Mouse (Mus musculus) heart, embryonic 16.5 days (tissue): ENCODE data around the gene Gm8677. TPM values are rescaled to one million over a fixed set of nuclear protein-coding genes. Genes with fewer than 3 reads are reported as not detected.
"Not testable (repeated sequence)": the region's sequence is repeated elsewhere in the genome, so short reads cannot be mapped to it uniquely, and the experiment has no call there.

Source experiments
- ATAC-seq: fragments of 200-750 bp; cut with Nextera tagmentation; replicated peaks from 2 replicates; pipeline ENCODE4 v1.8.0; 2017; ENCODE audit warnings: moderate number of reproducible peaks; ENCODE audit not compliant: insufficient read depth, low FRiP score; ENCODE audit errors: extremely low read depth
- H3K27ac ChIP-seq: fragments of 300-500 bp; sonication (generic); 2 replicates; pipeline ENCODE4 v1.5.1; 2014; ENCODE audit warnings: mild to moderate bottlenecking, low read length, control low read depth, moderate library complexity
- H3K27me3 ChIP-seq: fragments of 300-500 bp; sonication (generic); 2 replicates; pipeline ENCODE4 v1.6.1; 2014; ENCODE audit warnings: low read length, mixed read lengths; ENCODE audit not compliant: control insufficient read depth, insufficient read depth
- H3K36me3 ChIP-seq: fragments of 300-500 bp; sonication (generic); 2 replicates; pipeline ENCODE4 v1.6.1; 2014; ENCODE audit not compliant: control insufficient read depth, insufficient read depth
- H3K4me1 ChIP-seq: fragments of 300-500 bp; sonication (generic); 2 replicates; pipeline ENCODE4 v1.6.1; 2014; ENCODE audit warnings: low read length, mixed read lengths; ENCODE audit not compliant: control insufficient read depth, insufficient read depth
- H3K4me2 ChIP-seq: fragments of 300-500 bp; sonication (generic); 2 replicates; pipeline ENCODE4 v1.6.1; 2014; ENCODE audit warnings: low read depth, mild to moderate bottlenecking, control low read depth, low read length
- H3K4me3 ChIP-seq: fragments of 300-500 bp; sonication (generic); 2 replicates; pipeline ENCODE4 v1.5.1; 2014; ENCODE audit warnings: mild to moderate bottlenecking, control low read depth, low read length
- H3K9ac ChIP-seq: fragments of 300-500 bp; sonication (generic); 2 replicates; pipeline ENCODE4 v1.6.1; 2014; ENCODE audit warnings: low read length, control low read depth
- H3K9me3 ChIP-seq: fragments of 300-500 bp; sonication (generic); replicated peaks from 2 replicates; pipeline ENCODE4 v1.6.1; 2016; ENCODE audit warnings: low read length; ENCODE audit not compliant: control insufficient read depth
- WGBS: fragments of 180-500 bp; shearing (Covaris S2); extraction: QIAGEN DNeasy Blood & Tissue Kit; methylation state at CpG from one replicate; pipeline ENCODE4 v1.1.7; 2014; 5-methylcytosine and 5-hydroxymethylcytosine counted together
- polyA plus RNA-seq: library from polyadenylated mRNA; unstranded; fragments of >200 nt; fragmentation: Nextera tagmentation; extraction: Ambion mirVana; gene quantifications from 2 replicates; pipeline ENCODE4 v1.2.1, GENCODE M21; 2015

Gene Gm8677
- not detected in 2 replicates for polyA plus RNA-seq

DNA sequence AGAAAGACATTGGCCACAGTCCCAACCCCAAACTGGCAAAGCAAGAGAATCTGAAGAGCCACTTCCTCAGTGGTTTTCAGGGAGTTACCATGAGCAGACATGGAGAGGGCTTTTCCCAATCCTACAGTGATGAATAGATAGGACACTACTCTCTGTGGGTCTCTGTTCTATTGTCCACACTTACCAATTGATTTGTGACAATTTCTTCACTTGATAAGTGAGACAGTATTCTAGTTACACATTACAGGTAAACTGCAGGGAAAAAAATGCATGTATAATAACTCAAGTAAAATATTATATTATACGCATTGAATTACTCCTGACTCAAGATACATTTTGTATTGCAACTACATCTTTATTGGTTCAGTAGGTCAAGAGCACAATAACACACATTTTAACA lies at the start of gene Gm8677:
Gene Gm8677, minus strand, starts transcription at position 101 of the 400 bp plus-strand sequence.
- not testable (repeated sequence) for H3K4me1 ChIP-seq, ATAC-seq, H3K27me3 ChIP-seq, H3K9ac ChIP-seq, H3K9me3 ChIP-seq, H3K4me2 ChIP-seq, H3K4me3 ChIP-seq, H3K36me3 ChIP-seq, H3K27ac ChIP-seq
- no CpG with 5 or more reads among the region's 1 CpGs for WGBS

DNA sequence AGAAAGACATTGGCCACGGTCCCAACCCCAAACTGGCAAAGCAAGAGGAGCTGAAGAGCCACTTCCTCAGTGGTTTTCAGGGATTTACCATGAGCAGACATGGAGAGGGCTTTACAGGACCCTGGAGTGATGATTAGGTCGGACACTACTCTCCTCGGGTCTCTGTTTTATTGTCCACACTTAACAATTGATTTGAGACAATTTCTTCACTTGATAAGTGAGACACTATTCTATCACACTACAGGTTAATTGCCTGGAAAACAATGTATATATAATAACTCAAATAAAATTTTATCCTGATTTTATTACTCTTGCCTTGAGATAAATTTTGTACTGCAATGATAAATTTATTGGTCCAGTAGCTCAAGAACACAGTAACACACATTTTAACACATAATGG lies 30.6 kb upstream of the Gm8677 start, which contains the start of gene Gm4201:
Gene Gm4201, minus strand, starts transcription at position 101 of the 400 bp plus-strand sequence.
- not testable (repeated sequence) for H3K9me3 ChIP-seq, H3K36me3 ChIP-seq, H3K4me1 ChIP-seq, ATAC-seq, H3K9ac ChIP-seq, H3K4me2 ChIP-seq, H3K27me3 ChIP-seq, H3K4me3 ChIP-seq, H3K27ac ChIP-seq
- WGBS: no CpG with 5 or more reads among the region's 3 CpGs

DNA sequence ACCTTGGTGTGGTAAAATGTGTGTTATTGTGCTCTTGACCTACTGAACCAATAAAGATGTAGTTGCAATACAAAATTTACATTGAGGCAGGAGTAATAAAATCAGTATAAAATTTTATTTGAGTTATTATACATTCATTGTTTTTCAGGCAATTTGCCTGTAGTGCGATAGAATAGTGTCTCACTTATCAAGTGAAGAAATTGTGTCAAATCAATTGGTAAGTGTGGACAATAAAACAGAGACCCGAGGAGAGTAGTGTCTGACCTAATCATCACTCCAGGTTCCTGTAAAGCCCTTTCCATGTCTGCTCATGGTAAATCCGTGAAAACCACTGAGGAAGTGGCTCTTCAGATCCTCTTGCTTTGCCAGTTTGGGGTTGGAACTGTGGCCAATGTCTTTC lies 12.0 kb downstream of the Gm8677 start, which contains the start of gene Vmn1r152:
Gene Vmn1r152, plus strand, starts transcription at position 301 of the 400 bp plus-strand sequence.
- H3K27ac ChIP-seq, H3K9me3 ChIP-seq, H3K27me3 ChIP-seq, H3K4me3 ChIP-seq, H3K4me1 ChIP-seq, H3K9ac ChIP-seq, ATAC-seq, H3K4me2 ChIP-seq, H3K36me3 ChIP-seq: not testable (repeated sequence)
- WGBS: no CpG with 5 or more reads among the region's 3 CpGs

DNA sequence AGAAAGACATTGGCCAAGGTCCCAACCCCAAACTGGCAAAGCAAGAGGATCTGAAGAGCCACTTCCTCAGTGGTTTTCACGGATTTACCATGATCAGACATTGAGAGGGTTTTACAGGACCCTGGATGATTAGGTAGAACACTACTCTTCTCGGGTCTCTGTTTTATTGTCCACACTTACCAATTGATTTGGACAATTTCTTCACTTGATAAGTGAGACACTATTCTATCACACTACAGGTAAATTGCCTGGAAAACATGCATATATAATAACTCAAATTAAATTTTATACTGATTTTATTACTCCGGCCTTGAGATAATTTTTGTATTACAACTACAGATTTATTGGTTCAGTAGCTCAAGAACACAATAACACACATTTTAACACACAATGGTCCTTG lies 35.1 kb downstream of the Gm8677 start, which contains the start of gene Vmn1r151:
Gene Vmn1r151, minus strand, starts transcription at position 101 of the 400 bp plus-strand sequence.
- H3K9me3 ChIP-seq, H3K27me3 ChIP-seq, ATAC-seq, H3K9ac ChIP-seq, H3K4me2 ChIP-seq, H3K4me1 ChIP-seq, H3K4me3 ChIP-seq, H3K36me3 ChIP-seq, H3K27ac ChIP-seq: not testable (repeated sequence)
- 9% methylated on average over 1 of the region's 3 CpGs for WGBS

Other genes starting within 250 kb of the Gm8677 start
- gene Gm4187, start 205.2 kb downstream of the Gm8677 start, polyA plus RNA-seq: not detected in 2 replicates
- not detected in 2 replicates for gene Gm8660, start 163.8 kb downstream of the Gm8677 start, polyA plus RNA-seq
- gene Vmn1r148, start 121.3 kb downstream of the Gm8677 start, polyA plus RNA-seq: not detected in 2 replicates
- not detected in 2 replicates for gene Vmn1r149, start 96.7 kb downstream of the Gm8677 start, polyA plus RNA-seq
- gene Gm10665, start 70.8 kb downstream of the Gm8677 start, polyA plus RNA-seq: not detected in 2 replicates
- gene Vmn1r151, start 35.2 kb downstream of the Gm8677 start, polyA plus RNA-seq: not detected in 2 replicates
- gene Vmn1r152, start 11.9 kb downstream of the Gm8677 start, polyA plus RNA-seq: not detected in 2 replicates
- gene Gm4201, start 30.5 kb upstream of the Gm8677 start, polyA plus RNA-seq: not detected in 2 replicates
- gene Gm4565, start 53.2 kb upstream of the Gm8677 start, polyA plus RNA-seq: not detected in 2 replicates
- gene Vmn1r155, start 123.1 kb upstream of the Gm8677 start, polyA plus RNA-seq: not detected in 2 replicates
- gene Gm8693, start 157.4 kb upstream of the Gm8677 start, polyA plus RNA-seq: not detected in 2 replicates
- not detected in 2 replicates for gene Gm4567, start 184.8 kb upstream of the Gm8677 start, polyA plus RNA-seq
- gene Vmn1r157, start 226.8 kb upstream of the Gm8677 start, polyA plus RNA-seq: not detected in 2 replicates